Mouse (Mus musculus) E14TG2a.4 (cell line): ENCODE results near the gene Tex44.

Experiments used
- H3K27me3 ChIP-seq: 2 replicates; pipeline ENCODE4 v1.6.1; 2014; ENCODE audit warnings: low read length, control low read depth; ENCODE audit not compliant: insufficient read depth
- H3K36me3 ChIP-seq: 2 replicates; pipeline ENCODE4 v1.6.1; 2014; ENCODE audit warnings: low read length, control low read depth; ENCODE audit not compliant: insufficient read depth
- H3K4me1 ChIP-seq: replicated peaks from 2 replicates; pipeline ENCODE4 v1.6.1; 2014; ENCODE audit warnings: low read depth, low read length, control low read depth
- H3K4me3 ChIP-seq: replicated peaks from 2 replicates; pipeline ENCODE4 v1.5.1; 2014; ENCODE audit warnings: mild to moderate bottlenecking, low read length
- H3K9me3 ChIP-seq: 2 replicates; pipeline ENCODE4 v1.6.1; 2014; ENCODE audit warnings: low read length, control low read depth
- CTCF ChIP-seq: conservative IDR thresholded peaks from 2 replicates; pipeline ENCODE4 v1.5.1; 2014; ENCODE audit warnings: low read length
- NANOG ChIP-seq: IDR thresholded peaks from 2 replicates; pipeline ENCODE4 v1.6.1; 2014; ENCODE audit warnings: borderline replicate concordance, low read length, mixed read lengths
- POU5F1 ChIP-seq: IDR thresholded peaks from 2 replicates; pipeline ENCODE4 v1.6.1; 2014; ENCODE audit warnings: low read length, borderline replicate concordance

The Tex44 gene

GRCm38 (mm10) chr1:86443386-86444172 lies 17.4 kb downstream of the Tex44 start:
- TF ChIP-seq POU5F1 (no peak), CTCF (no peak), NANOG (no peak)
- Histone ChIP-seq H3K27me3 (no peaks in the 10 kb centered on the region), H3K4me3 (peak overlapping the region; percentile 85), H3K9me3 (no peaks in the 10 kb centered on the region), H3K36me3 (no peaks in the 10 kb centered on the region), H3K4me1 (peaks cover 72% of the 10 kb centered on the region)

DNA sequence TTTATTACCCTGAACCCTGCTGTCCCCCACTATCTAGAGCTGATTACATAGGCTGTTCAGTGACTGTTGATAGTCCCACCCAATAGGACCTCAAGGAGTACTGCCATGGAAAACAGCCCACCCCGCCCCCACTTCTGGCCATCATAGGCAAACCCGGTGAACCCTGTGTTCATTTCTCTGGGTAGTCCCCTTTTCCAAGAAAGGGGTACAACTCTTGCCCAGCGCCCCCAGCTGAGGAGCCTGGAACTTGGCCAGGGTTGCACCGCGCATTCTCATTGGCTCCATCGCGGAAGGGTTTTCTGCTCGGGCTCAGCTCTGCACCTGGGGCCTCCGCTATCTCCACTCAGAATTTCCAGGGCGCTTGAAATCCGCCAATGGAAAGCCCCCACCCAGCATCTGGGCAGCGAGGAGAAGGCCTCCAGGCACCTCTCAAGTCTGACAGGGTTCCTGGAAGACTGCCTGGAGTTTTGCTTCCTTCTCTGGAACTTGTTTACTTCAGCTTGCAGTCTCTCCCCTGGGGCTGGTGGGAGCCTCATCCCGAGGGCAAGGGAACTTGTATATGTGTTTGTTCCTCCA lies 21.6 kb downstream of the Tex44 start:
- H3K27me3 ChIP-seq = no peaks in the 10 kb centered on the region
- peaks cover 81% of the 10 kb centered on the region for H3K4me1 ChIP-seq
- H3K9me3 ChIP-seq = no peaks in the 10 kb centered on the region
- no peak for TF ChIP-seq CTCF
- no peak for TF ChIP-seq NANOG
- no peak for TF ChIP-seq POU5F1
- H3K36me3 ChIP-seq = peaks cover 3% of the 10 kb centered on the region; the same call in 1 of the 2 replicates
- H3K4me3 ChIP-seq = peak overlapping the region; percentile 50; the same call in 1 of the 2 replicates

DNA sequence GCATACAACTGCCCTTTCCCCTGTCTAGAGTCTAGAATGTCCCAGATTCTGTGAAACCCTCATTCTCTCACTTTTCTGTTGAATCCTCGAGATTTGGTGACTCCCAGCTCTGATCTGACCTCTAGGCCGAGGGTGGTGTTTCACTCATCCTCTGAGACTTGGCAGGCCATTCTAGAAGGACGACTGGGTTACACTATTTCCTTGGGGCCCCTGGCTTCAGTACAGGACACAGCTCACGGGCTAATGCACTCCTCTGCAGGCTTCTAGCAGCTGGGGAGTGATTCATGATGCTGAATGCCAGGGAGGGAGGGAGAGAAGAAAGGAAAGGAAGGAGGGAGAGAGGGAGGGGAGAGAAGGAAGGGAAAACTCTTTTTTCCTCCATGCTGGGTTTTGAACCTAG lies 22.1 kb downstream of the Tex44 start:
- peaks cover 3% of the 10 kb centered on the region; the same call in 1 of the 2 replicates for H3K36me3 ChIP-seq
- no peak for TF ChIP-seq NANOG
- TF ChIP-seq CTCF = no peak
- no peaks in the 10 kb centered on the region for H3K27me3 ChIP-seq
- no peaks in the 10 kb centered on the region for H3K9me3 ChIP-seq
- 0 out of 2 replicates have a peak overlapping the region, but pooled peaks have one; percentile 50 for H3K4me3 ChIP-seq
- peaks cover 82% of the 10 kb centered on the region for H3K4me1 ChIP-seq

GRCm38 (mm10) chr1:86449966-86450365 lies 23.8 kb downstream of the Tex44 start:
- TF ChIP-seq POU5F1 = no peak
- no peak for TF ChIP-seq NANOG
- TF ChIP-seq CTCF = no peak
- Histone ChIP-seq H3K9me3 (no peaks in the 10 kb centered on the region), H3K4me1 (peaks cover 80% of the 10 kb centered on the region), H3K27me3 (no peaks in the 10 kb centered on the region), H3K4me3 (0 out of 2 replicates have a peak overlapping the region, but pooled peaks have one; percentile 29), H3K36me3 (peaks cover 3% of the 10 kb centered on the region; the same call in 1 of the 2 replicates)

DNA sequence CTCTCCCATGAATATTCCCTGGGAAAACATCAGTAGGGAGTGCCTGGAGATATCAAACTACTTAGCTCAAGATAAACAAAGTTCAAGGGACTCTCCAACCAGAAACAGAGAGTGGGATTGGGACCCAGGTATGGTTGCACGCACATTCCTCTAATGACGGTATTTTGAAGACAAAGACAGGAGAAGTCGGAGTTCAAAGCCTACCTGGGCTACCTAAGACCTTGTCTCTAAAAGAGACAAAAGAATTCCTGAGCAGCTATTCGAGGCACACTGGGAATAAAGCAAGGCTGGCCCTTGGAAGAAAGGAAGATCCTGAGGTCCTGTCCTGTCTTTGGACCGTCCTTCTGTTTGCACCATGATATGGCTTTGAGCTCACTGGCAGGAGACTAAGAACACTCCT lies 26.6 kb downstream of the Tex44 start:
- H3K27me3 ChIP-seq = no peaks in the 10 kb centered on the region
- no peaks in the 10 kb centered on the region for H3K9me3 ChIP-seq
- H3K4me3 ChIP-seq = no peak overlapping the region
- peaks cover 3% of the 10 kb centered on the region; the same call in 1 of the 2 replicates for H3K36me3 ChIP-seq
- TF ChIP-seq NANOG = no peak
- TF ChIP-seq POU5F1 = no peak
- no peak for TF ChIP-seq CTCF
- H3K4me1 ChIP-seq = peaks cover 71% of the 10 kb centered on the region

- H3K4me1 ChIP-seq = peaks cover 67% of the 10 kb centered on the region
- H3K27me3 ChIP-seq = no peaks in the 10 kb centered on the region
- no peak for TF ChIP-seq CTCF
- TF ChIP-seq POU5F1 = no peak
- TF ChIP-seq NANOG = no peak
- peak overlapping the region; percentile 41; the same call in 1 of the 2 replicates for H3K4me3 ChIP-seq
- H3K9me3 ChIP-seq = no peaks in the 10 kb centered on the region
- H3K36me3 ChIP-seq = no peaks in the 10 kb centered on the region
Measured at GRCm38 (mm10) chr1:86456892-86457581, 30.9 kb downstream of the Tex44 start.

GRCm38 (mm10) chr1:86459371-86459770 lies 33.2 kb downstream of the Tex44 start:
- Histone ChIP-seq H3K4me1 (peaks cover 64% of the 10 kb centered on the region), H3K4me3 (no peak overlapping the region), H3K36me3 (no peaks in the 10 kb centered on the region), H3K27me3 (no peaks in the 10 kb centered on the region), H3K9me3 (no peaks in the 10 kb centered on the region)
- TF ChIP-seq CTCF (no peak), POU5F1 (no peak), NANOG (no peak)

DNA sequence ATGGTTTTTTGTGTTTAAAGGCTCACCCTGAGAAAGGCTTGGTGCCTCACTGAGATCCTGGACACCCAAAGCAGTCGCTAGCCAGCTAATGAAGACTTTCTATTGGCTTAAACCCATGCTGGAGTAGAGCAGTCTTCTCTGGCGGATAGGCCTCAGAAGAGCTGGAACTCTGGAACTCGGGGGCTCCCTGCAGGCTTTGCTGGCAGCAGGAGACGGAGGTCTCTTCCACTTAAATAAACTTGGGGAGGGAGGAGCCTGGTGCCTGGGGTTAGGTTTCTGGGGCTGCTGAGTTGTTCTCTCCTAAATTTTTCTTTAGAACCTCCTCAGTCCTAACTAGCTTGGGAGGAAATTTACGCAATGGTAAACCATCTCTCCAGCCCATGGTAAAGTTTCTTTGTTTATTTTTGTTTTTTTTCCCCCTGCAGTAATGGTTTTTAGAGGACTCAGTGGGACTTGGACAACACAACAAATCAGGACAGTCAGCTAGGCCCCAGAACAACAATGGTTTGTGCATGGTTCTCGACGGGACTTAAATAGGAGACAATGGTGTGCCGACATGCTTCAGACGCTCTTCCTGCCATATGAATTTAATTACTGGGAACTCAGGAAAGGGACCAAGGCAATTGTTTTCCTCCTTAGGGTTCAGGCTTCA lies 38.2 kb downstream of the Tex44 start:
- Histone ChIP-seq H3K4me3 (peak overlapping the region; percentile 60), H3K9me3 (no peaks in the 10 kb centered on the region), H3K36me3 (no peaks in the 10 kb centered on the region), H3K4me1 (peaks cover 72% of the 10 kb centered on the region), H3K27me3 (no peaks in the 10 kb centered on the region)
- TF ChIP-seq POU5F1 (no peak), NANOG (peak; percentile 85), CTCF (no peak)
